Mouse (Mus musculus): ENCODE results near the gene Ccdc188. TPM values are rescaled to one million over a fixed set of nuclear protein-coding genes. Genes with fewer than 3 reads are reported as not detected.

The Ccdc188 gene
- not detected in 2 replicates for polyA plus RNA-seq (2012; rRNA removed)

DNA sequence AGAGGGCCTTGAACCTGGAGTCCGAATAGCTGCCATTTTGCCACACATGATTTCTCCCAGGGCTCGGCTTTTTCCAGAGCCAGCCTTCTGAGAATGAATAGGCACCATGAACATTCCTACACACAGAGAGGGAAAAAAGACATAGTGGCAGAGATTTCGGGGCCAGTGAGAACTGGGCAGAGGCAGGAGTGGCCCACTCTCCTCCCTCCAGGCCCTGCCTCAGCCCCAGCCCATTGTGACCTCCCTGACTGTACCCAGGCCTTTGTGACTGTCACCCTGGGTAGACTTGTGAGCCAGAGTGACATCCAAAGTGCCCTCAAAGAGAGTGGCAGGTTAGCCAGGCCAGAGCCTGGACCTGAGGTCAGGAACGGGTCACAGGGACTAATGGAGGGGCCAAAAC is at the start of gene Ccdc188:
TSS of gene Ccdc188 (plus strand) at position 301 of the 400 bp plus-strand sequence.
- 91% methylated on average over 4 of the region's 4 CpGs for WGBS
- no peak for DNase-seq (ENCODE audit: low read depth in 1 of 2, low spot score in 2 of 2)
- TF ChIP-seq CTCF (IDR thresholded peaks at IDR 0.05; ENCODE audit: extremely low read depth, insufficient read depth, insufficient read length, insufficient replicate concordance): no peak
- no peak for TF ChIP-seq POLR2A (IDR thresholded peaks at IDR 0.05; ENCODE audit: low read depth, low read length)
- H3K27me3 ChIP-seq (ENCODE audit: control insufficient read depth, insufficient read depth, low read length): no peaks in the 10 kb centered on the region
- H3K36me3 ChIP-seq (ENCODE audit: control insufficient read depth, insufficient read depth, low read length): no peaks in the 10 kb centered on the region
- peaks cover 2% of the 10 kb centered on the region; the same call in 1 of the 2 replicates for H3K4me1 ChIP-seq (ENCODE audit: control insufficient read depth, insufficient read depth, insufficient read length)
- no peak within 1 kb of the TSS for H3K27ac ChIP-seq (ENCODE audit: insufficient read depth, low read length)
- H3K4me3 ChIP-seq (ENCODE audit: extremely low read depth, insufficient read depth, insufficient read length): no peak within 1 kb of the TSS

DNA sequence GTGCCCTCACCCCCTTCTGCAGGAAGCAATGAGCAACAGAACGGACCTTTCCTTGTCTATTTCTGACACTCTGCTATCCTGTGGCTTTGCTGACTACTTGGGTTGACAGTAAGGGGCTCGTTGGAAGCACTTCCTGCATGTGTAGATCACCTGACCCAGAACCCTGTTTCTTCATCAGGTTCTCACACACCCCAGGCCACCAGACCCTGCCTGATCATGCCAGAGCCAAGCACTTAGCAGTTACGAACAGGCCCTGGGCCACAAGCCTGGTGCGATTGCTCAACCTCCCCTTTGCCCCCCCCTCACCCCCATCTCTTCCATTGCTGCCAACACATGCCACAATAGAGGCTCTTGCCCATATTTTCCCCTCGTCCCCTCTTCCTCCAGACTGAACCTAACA is 48.5 kb upstream of the Ccdc188 start:
- Histone ChIP-seq H3K27me3 (ENCODE audit: control insufficient read depth, insufficient read depth, low read length) (no peaks in the 10 kb centered on the region), H3K36me3 (ENCODE audit: control insufficient read depth, insufficient read depth, low read length) (no peaks in the 10 kb centered on the region), H3K27ac (ENCODE audit: insufficient read depth, low read length) (no peak overlapping the region), H3K4me3 (ENCODE audit: extremely low read depth, insufficient read depth, insufficient read length) (no peak overlapping the region), H3K4me1 (ENCODE audit: control insufficient read depth, insufficient read depth, insufficient read length) (no peaks in the 10 kb centered on the region)
- no peak for TF ChIP-seq CTCF (IDR thresholded peaks at IDR 0.05; ENCODE audit: extremely low read depth, insufficient read depth, insufficient read length, insufficient replicate concordance)
- WGBS: 26% methylated on average over 5 of the region's 5 CpGs
- DNase-seq (ENCODE audit: low read depth in 1 of 2, low spot score in 2 of 2): no peak

DNA sequence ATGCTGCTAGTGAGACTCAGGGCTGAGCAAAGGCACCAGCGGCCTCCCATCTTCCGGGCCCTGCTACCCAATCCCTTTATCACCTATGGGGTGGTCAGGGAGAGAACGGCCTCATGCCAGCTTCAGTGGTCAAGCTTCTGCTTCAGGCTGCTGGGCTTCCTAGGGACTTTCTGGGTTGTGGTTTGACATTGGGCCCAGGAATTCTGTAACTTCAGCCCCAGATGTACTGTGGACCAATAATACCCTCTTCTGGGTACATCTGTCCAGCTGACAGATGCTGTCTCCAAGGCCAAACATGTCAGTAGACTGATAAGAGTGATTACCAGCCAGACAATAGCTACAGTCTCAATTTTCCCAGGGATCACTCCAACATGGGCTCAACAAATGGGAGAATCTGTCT is 47.9 kb upstream of the Ccdc188 start:
- WGBS: 86% methylated on average over 3 of the region's 3 CpGs
- DNase-seq (ENCODE audit: low read depth in 1 of 2, low spot score in 2 of 2): no peak

DNA sequence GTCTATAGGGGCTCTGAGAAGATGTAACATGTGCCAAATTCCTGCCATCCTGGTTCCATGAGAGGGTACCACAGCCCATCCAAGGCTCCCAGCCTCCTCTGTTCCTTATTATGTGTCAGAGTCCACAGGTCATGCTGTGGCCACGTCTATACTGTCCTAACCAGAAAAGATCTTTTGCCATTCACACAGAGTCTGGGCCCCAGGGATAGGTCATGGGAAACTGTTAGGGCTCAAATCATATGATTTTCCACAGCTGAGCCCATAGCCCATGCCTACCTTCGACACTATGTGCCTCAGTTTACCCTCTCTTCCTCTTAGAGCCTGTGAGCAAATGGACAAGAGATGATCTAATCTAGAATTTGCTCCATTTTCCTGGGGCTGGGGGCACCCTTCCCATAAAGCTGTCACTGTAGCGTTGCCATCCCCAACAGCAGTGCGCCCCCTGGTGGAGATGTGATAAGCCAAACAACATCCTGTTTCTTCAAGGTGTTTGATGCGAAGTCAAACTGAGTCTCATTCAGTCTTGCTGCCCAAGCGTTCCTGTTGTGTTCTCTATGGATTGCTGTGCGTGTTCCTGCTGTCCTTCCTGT is 45.3 kb upstream of the Ccdc188 start:
- no peaks in the 10 kb centered on the region for H3K36me3 ChIP-seq (ENCODE audit: control insufficient read depth, insufficient read depth, low read length)
- H3K27me3 ChIP-seq (ENCODE audit: control insufficient read depth, insufficient read depth, low read length): no peaks in the 10 kb centered on the region
- WGBS: 8% methylated on average over 7 of the region's 7 CpGs
- no peak overlapping the region for H3K27ac ChIP-seq (ENCODE audit: insufficient read depth, low read length)
- no peak overlapping the region for H3K4me3 ChIP-seq (ENCODE audit: extremely low read depth, insufficient read depth, insufficient read length)
- TF ChIP-seq CTCF (IDR thresholded peaks at IDR 0.05; ENCODE audit: extremely low read depth, insufficient read depth, insufficient read length, insufficient replicate concordance): peak; percentile 79; the same call in 1 of the 2 replicates
- no peak for TF ChIP-seq POLR2A (IDR thresholded peaks at IDR 0.05; ENCODE audit: low read depth, low read length)
- H3K4me1 ChIP-seq (ENCODE audit: control insufficient read depth, insufficient read depth, insufficient read length): no peaks in the 10 kb centered on the region
- DNase-seq (ENCODE audit: low read depth in 1 of 2, low spot score in 2 of 2): peak in 1 of 2 experiments; percentile 66

More for the DNA sequence above, 47.9 kb upstream of the Ccdc188 start:
- no peaks in the 10 kb centered on the region for H3K36me3 ChIP-seq (ENCODE audit: control insufficient read depth, insufficient read depth, low read length)
- no peaks in the 10 kb centered on the region for H3K27me3 ChIP-seq (ENCODE audit: control insufficient read depth, insufficient read depth, low read length)
- no peak overlapping the region for H3K27ac ChIP-seq (ENCODE audit: insufficient read depth, low read length)
- TF ChIP-seq CTCF (IDR thresholded peaks at IDR 0.05; ENCODE audit: extremely low read depth, insufficient read depth, insufficient read length, insufficient replicate concordance) (no peak), POLR2A (IDR thresholded peaks at IDR 0.05; ENCODE audit: low read depth, low read length) (no peak)
- H3K4me1 ChIP-seq (ENCODE audit: control insufficient read depth, insufficient read depth, insufficient read length): no peaks in the 10 kb centered on the region
- no peak overlapping the region for H3K4me3 ChIP-seq (ENCODE audit: extremely low read depth, insufficient read depth, insufficient read length)

DNA sequence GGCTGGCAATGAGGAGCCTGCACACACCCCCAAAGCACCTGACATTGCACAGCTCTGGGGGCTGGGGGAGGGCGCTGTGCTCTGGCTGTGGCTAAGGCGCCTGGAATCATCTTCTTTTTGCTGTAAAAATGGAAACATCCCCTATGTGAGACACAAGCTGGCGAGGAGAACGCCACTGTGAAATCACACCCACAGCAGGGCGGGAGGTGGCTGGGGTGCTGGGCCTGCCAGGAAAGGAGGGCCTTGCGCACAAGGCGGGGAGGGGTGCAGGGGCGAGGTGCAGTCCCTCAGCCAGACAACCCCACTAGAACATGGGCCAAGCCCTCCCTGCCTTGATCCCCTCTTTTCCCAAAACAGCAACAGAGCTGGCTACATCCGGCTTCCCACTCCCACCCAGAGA is 44.4 kb upstream of the Ccdc188 start:
- WGBS: 76% methylated on average over 9 of the region's 9 CpGs
- Histone ChIP-seq H3K27ac (ENCODE audit: insufficient read depth, low read length) (no peak overlapping the region), H3K4me1 (ENCODE audit: control insufficient read depth, insufficient read depth, insufficient read length) (no peaks in the 10 kb centered on the region)

DNA sequence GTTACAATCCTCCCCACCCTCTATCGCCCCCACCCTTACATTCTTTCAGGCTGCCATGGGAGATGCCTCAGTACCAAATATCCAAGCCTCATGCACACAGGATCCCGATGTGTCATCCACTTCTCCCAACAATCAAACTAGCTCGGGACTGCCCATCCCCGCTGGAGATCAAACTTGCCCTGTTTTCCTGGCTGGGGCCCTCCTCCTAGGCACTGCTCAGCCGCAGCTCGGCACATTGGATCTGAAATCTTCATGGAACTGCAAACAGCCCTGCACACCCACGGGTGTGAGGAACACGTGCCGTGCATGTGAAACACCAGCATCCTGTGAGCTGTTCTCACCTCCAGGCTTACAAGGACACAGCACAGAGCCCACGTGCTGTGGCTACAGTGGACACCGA is 43.9 kb upstream of the Ccdc188 start:
- DNase-seq (ENCODE audit: low read depth in 1 of 2, low spot score in 2 of 2): no peak
- Histone ChIP-seq H3K27me3 (ENCODE audit: control insufficient read depth, insufficient read depth, low read length) (no peaks in the 10 kb centered on the region), H3K36me3 (ENCODE audit: control insufficient read depth, insufficient read depth, low read length) (no peaks in the 10 kb centered on the region), H3K4me1 (ENCODE audit: control insufficient read depth, insufficient read depth, insufficient read length) (no peaks in the 10 kb centered on the region), H3K4me3 (ENCODE audit: extremely low read depth, insufficient read depth, insufficient read length) (no peak overlapping the region), H3K27ac (ENCODE audit: insufficient read depth, low read length) (no peak overlapping the region)
- 88% methylated on average over 11 of the region's 11 CpGs for WGBS
- no peak for TF ChIP-seq POLR2A (IDR thresholded peaks at IDR 0.05; ENCODE audit: low read depth, low read length)
- TF ChIP-seq CTCF (IDR thresholded peaks at IDR 0.05; ENCODE audit: extremely low read depth, insufficient read depth, insufficient read length, insufficient replicate concordance): no peak

More for the DNA sequence above, 44.4 kb upstream of the Ccdc188 start:
- no peaks in the 10 kb centered on the region for H3K27me3 ChIP-seq (ENCODE audit: control insufficient read depth, insufficient read depth, low read length)
- H3K4me3 ChIP-seq (ENCODE audit: extremely low read depth, insufficient read depth, insufficient read length): no peak overlapping the region
- no peaks in the 10 kb centered on the region for H3K36me3 ChIP-seq (ENCODE audit: control insufficient read depth, insufficient read depth, low read length)
- TF ChIP-seq CTCF (IDR thresholded peaks at IDR 0.05; ENCODE audit: extremely low read depth, insufficient read depth, insufficient read length, insufficient replicate concordance): no peak
- TF ChIP-seq POLR2A (IDR thresholded peaks at IDR 0.05; ENCODE audit: low read depth, low read length): no peak
- no peak for DNase-seq (ENCODE audit: low read depth in 1 of 2, low spot score in 2 of 2)

DNA sequence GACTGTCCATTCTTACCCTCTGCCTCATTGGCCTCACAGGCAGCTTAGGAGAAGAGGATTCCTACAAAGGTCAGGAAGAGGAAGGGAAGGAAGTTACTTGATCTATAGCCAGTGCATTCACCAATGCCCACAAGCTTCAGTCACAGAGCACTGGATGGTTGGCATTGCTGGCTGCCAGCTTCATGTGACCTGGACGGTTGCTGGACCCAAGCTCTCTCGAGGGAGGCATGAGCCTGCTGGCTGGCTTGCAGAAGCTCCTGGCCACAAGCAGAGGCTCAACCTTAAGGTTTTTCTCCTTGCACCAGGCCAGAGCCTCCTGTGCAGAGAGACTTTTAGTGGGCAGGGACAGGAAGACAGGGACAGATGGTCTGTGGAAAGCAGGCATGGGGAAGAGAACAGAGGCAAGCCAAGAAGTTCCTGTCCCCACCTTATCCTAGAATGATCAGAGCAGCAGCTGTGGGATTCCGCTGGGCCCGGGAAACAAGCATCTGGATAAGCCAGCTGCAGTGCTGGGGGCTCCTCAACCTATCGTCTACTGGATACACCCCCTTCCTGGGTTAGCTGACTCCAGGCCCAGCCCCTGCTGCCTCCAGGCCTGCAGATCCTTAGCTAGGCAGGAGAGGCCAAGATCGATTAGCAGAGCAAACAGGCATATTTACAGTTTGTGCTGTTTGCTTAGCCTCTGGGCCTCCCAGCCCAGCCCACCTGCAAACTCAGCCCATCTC is 41.7 kb upstream of the Ccdc188 start:
- Histone ChIP-seq H3K4me1 (ENCODE audit: control insufficient read depth, insufficient read depth, insufficient read length) (no peaks in the 10 kb centered on the region), H3K4me3 (ENCODE audit: extremely low read depth, insufficient read depth, insufficient read length) (no peak overlapping the region)

More for the DNA sequence above, 41.7 kb upstream of the Ccdc188 start:
- DNase-seq (ENCODE audit: low read depth in 1 of 2, low spot score in 2 of 2): no peak
- H3K27ac ChIP-seq (ENCODE audit: insufficient read depth, low read length): no peak overlapping the region
- WGBS: 32% methylated on average over 6 of the region's 6 CpGs
- H3K36me3 ChIP-seq (ENCODE audit: control insufficient read depth, insufficient read depth, low read length): no peaks in the 10 kb centered on the region
- TF ChIP-seq CTCF (IDR thresholded peaks at IDR 0.05; ENCODE audit: extremely low read depth, insufficient read depth, insufficient read length, insufficient replicate concordance) (no peak), POLR2A (IDR thresholded peaks at IDR 0.05; ENCODE audit: low read depth, low read length) (no peak)
- H3K27me3 ChIP-seq (ENCODE audit: control insufficient read depth, insufficient read depth, low read length): no peaks in the 10 kb centered on the region
